Mouse (Mus musculus): Measurements from ENCODE around the gene Cd59b.

DNA sequence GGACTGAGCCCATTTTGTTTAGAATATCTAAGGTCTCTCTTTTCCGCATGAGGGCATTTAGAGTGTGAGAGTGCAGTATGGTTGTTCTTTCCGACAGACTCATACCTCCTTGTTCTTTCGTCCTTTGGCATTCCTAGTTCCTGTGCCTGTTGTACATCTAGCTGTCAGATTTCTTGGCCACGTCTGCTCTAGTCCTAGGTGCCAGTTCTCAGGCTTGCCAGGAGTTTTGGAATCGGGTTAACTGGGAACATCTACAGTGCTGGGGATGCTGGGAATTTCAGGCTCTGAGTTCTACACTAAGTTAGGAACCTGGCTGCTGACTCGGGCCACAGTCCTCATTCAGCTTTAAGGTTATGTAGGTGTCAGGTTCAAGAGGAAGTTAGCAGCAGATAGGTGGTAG lies 34.1 kb upstream of the Cd59b start:
- TF ChIP-seq CTCF (IDR thresholded peaks at IDR 0.05; ENCODE audit: insufficient read depth, low read length) (no peak), POLR2A (IDR thresholded peaks at IDR 0.05; ENCODE audit: borderline replicate concordance, extremely low read depth, low read depth, low read length) (no peak)

Data from lung, adult 2 months (tissue).